Mouse (Mus musculus): ENCODE results near the gene Ifit2. TPM values are rescaled to one million over a fixed set of nuclear protein-coding genes. Genes with fewer than 3 reads are reported as not detected.

Ifit2 gene
- polyA plus RNA-seq, 1 experiment from 2014 or later = 12.0 TPM

- peaks cover 5% of the 10 kb centered on the region; the same call in 1 of the 2 replicates for H3K36me3 ChIP-seq (ENCODE audit: insufficient read depth, low read length)
- 54% methylated on average over 2 of the region's 2 CpGs for WGBS
- H3K4me1 ChIP-seq (replicated peaks; ENCODE audit: insufficient read depth, low read length) = no peaks in the 10 kb centered on the region
- DNase-seq (ENCODE audit: low spot score) (no peak), ATAC-seq (replicated peaks; ENCODE audit: low FRiP score, low read depth) (no peak)
- no peaks in the 10 kb centered on the region for H3K9me3 ChIP-seq (replicated peaks; ENCODE audit: low read length)
- no peaks in the 10 kb centered on the region for H3K27me3 ChIP-seq (ENCODE audit: insufficient read depth, low read length)
- TF ChIP-seq CTCF (IDR thresholded peaks at IDR 0.05; ENCODE audit: low read depth) = no peak
- no peak overlapping the region for H3K4me3 ChIP-seq (replicated peaks; ENCODE audit: low read depth, low read length)
- H3K4me2 ChIP-seq (ENCODE audit: low read length) = no peak overlapping the region
- H3K9ac ChIP-seq (ENCODE audit: low read depth, low read length) = no peak overlapping the region
- H3K27ac ChIP-seq = no peak overlapping the region
These were observed 29.1 kb upstream of the Ifit2 start for GRCm38 (mm10) chr19:34521361-34521760.

GRCm38 (mm10) chr19:34521978-34522377 lies 28.5 kb upstream of the Ifit2 start:
- no peak overlapping the region for H3K27ac ChIP-seq
- no peak overlapping the region for H3K9ac ChIP-seq (ENCODE audit: low read depth, low read length)
- no peak overlapping the region for H3K4me2 ChIP-seq (ENCODE audit: low read length)
- H3K27me3 ChIP-seq (ENCODE audit: insufficient read depth, low read length) = no peaks in the 10 kb centered on the region
- H3K9me3 ChIP-seq (replicated peaks; ENCODE audit: low read length) = no peaks in the 10 kb centered on the region
- no peaks in the 10 kb centered on the region for H3K4me1 ChIP-seq (replicated peaks; ENCODE audit: insufficient read depth, low read length)
- DNase-seq (ENCODE audit: low spot score) (no peak), ATAC-seq (replicated peaks; ENCODE audit: low FRiP score, low read depth) (no peak)
- TF ChIP-seq CTCF (IDR thresholded peaks at IDR 0.05; ENCODE audit: low read depth) = no peak
- WGBS = 95% methylated on average over 1 of the region's 1 CpGs
- H3K4me3 ChIP-seq (replicated peaks; ENCODE audit: low read depth, low read length) = no peak overlapping the region
- H3K36me3 ChIP-seq (ENCODE audit: insufficient read depth, low read length) = peaks cover 5% of the 10 kb centered on the region; the same call in 1 of the 2 replicates

- Histone ChIP-seq H3K4me2 (ENCODE audit: low read length) (no peak overlapping the region), H3K36me3 (ENCODE audit: insufficient read depth, low read length) (peaks cover 5% of the 10 kb centered on the region; the same call in 1 of the 2 replicates), H3K9me3 (replicated peaks; ENCODE audit: low read length) (no peaks in the 10 kb centered on the region), H3K27me3 (ENCODE audit: insufficient read depth, low read length) (no peaks in the 10 kb centered on the region), H3K9ac (ENCODE audit: low read depth, low read length) (no peak overlapping the region), H3K4me3 (replicated peaks; ENCODE audit: low read depth, low read length) (no peak overlapping the region), H3K4me1 (replicated peaks; ENCODE audit: insufficient read depth, low read length) (no peaks in the 10 kb centered on the region), H3K27ac (no peak overlapping the region)
- TF ChIP-seq CTCF (IDR thresholded peaks at IDR 0.05; ENCODE audit: low read depth) = no peak
- ATAC-seq (replicated peaks; ENCODE audit: low FRiP score, low read depth) = no peak
- no peak for DNase-seq (ENCODE audit: low spot score)
- WGBS = 84% methylated on average over 12 of the region's 12 CpGs
These were observed 27.3 kb upstream of the Ifit2 start for GRCm38 (mm10) chr19:34523106-34523725.

- DNase-seq (ENCODE audit: low spot score) (no peak), ATAC-seq (replicated peaks; ENCODE audit: low FRiP score, low read depth) (no peak)
- H3K4me1 ChIP-seq (replicated peaks; ENCODE audit: insufficient read depth, low read length) = no peaks in the 10 kb centered on the region
- H3K27me3 ChIP-seq (ENCODE audit: insufficient read depth, low read length) = no peaks in the 10 kb centered on the region
- H3K36me3 ChIP-seq (ENCODE audit: insufficient read depth, low read length) = no peaks in the 10 kb centered on the region
- TF ChIP-seq CTCF (IDR thresholded peaks at IDR 0.05; ENCODE audit: low read depth) = no peak
- H3K27ac ChIP-seq = no peak overlapping the region
- H3K9me3 ChIP-seq (replicated peaks; ENCODE audit: low read length) = no peaks in the 10 kb centered on the region
- no peak overlapping the region for H3K4me3 ChIP-seq (replicated peaks; ENCODE audit: low read depth, low read length)
- no peak overlapping the region for H3K9ac ChIP-seq (ENCODE audit: low read depth, low read length)
- 61% methylated on average over 9 of the region's 9 CpGs for WGBS
- no peak overlapping the region for H3K4me2 ChIP-seq (ENCODE audit: low read length)
These were observed 25.8 kb upstream of the Ifit2 start for GRCm38 (mm10) chr19:34524646-34525045.

GRCm38 (mm10) chr19:34526321-34526923 lies 24.1 kb upstream of the Ifit2 start:
- Histone ChIP-seq H3K27ac (peak overlapping the region; percentile 9; the same call in 1 of the 2 replicates), H3K9ac (ENCODE audit: low read depth, low read length) (peak overlapping the region; percentile 64), H3K4me3 (replicated peaks; ENCODE audit: low read depth, low read length) (peak overlapping the region; percentile 73), H3K27me3 (ENCODE audit: insufficient read depth, low read length) (no peaks in the 10 kb centered on the region), H3K4me1 (replicated peaks; ENCODE audit: insufficient read depth, low read length) (no peaks in the 10 kb centered on the region), H3K9me3 (replicated peaks; ENCODE audit: low read length) (no peaks in the 10 kb centered on the region), H3K36me3 (ENCODE audit: insufficient read depth, low read length) (no peaks in the 10 kb centered on the region), H3K4me2 (ENCODE audit: low read length) (peak overlapping the region; percentile 81)
- WGBS = 22% methylated on average over 11 of the region's 11 CpGs
- peak; percentile 53 for DNase-seq (ENCODE audit: low spot score)
- TF ChIP-seq CTCF (IDR thresholded peaks at IDR 0.05; ENCODE audit: low read depth) = peak; percentile 46
- ATAC-seq (replicated peaks; ENCODE audit: low FRiP score, low read depth) = no peak

- H3K27ac ChIP-seq = peak within 1 kb of the TSS; percentile 9
- DNase-seq (ENCODE audit: low spot score) (peak; percentile 97), ATAC-seq (replicated peaks; ENCODE audit: low FRiP score, low read depth) (peak; percentile 100)
These were observed 23.4 kb upstream of the Ifit2 start, which contains the start of gene Lipa for GRCm38 (mm10) chr19:34526941-34527682. TSS of gene Lipa (minus strand) at chr19:34527474.

More at GRCm38 (mm10) chr19:34526941-34527682, 23.4 kb upstream of the Ifit2 start, which contains the start of gene Lipa:
- peak within 1 kb of the TSS; percentile 73 for H3K4me3 ChIP-seq (replicated peaks; ENCODE audit: low read depth, low read length)
- TF ChIP-seq CTCF (IDR thresholded peaks at IDR 0.05; ENCODE audit: low read depth) = no peak
- no peaks in the 10 kb centered on the region for H3K27me3 ChIP-seq (ENCODE audit: insufficient read depth, low read length)
- peak within 1 kb of the TSS; percentile 64 for H3K9ac ChIP-seq (ENCODE audit: low read depth, low read length)
- no peaks in the 10 kb centered on the region for H3K9me3 ChIP-seq (replicated peaks; ENCODE audit: low read length)
- H3K4me2 ChIP-seq (ENCODE audit: low read length) = peak within 1 kb of the TSS; percentile 81
- WGBS = under 1% methylated on average over 28 of the region's 29 CpGs
- no peaks in the 10 kb centered on the region for H3K36me3 ChIP-seq (ENCODE audit: insufficient read depth, low read length)
- no peaks in the 10 kb centered on the region for H3K4me1 ChIP-seq (replicated peaks; ENCODE audit: insufficient read depth, low read length)

All from kidney, postnatal 0 days (tissue).